Mouse (Mus musculus) left cerebral cortex, postnatal 36 days (tissue): ENCODE measurements at regions not wholly inside any gene's neighbourhood (a gene's known extent, or its start where the extent isn't known, plus 50 kb on each side); places are given as distances from the start of the nearest gene placed in this dataset.

Experiments
- DNase-seq, 2 experiments: peaks; one replicate each; pipeline ENCODE4 v3.0.0; 2021 to 2022; ENCODE audit warnings: low spot score in 2 of 2, mixed read lengths in 1 of 2
- intact Hi-C: fragments of 180-260 bp; cut with DNase I; formaldehyde crosslinking; loops from one replicate; pipeline ENCODE4 v1.15.1; 2025

DNA sequence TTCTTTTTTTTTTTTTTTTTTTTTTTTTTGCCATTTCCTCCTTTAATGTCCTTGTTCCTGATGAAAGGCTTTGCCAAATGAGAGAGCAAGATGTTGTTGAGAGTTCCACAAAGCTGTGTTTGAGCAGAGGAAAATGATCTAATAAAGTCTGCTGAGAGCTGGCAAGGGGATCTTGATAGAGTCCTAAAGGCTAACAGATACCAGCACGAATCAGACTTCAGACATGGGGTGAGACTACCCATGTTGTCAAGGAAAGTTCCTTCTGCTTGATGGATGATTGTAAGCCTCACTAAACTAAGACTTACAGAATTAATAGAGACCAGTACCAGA lies 665.2 kb upstream of the Fam92a start:
- DNase-seq, result no peak
- intact Hi-C loops, result no loop called here

DNA sequence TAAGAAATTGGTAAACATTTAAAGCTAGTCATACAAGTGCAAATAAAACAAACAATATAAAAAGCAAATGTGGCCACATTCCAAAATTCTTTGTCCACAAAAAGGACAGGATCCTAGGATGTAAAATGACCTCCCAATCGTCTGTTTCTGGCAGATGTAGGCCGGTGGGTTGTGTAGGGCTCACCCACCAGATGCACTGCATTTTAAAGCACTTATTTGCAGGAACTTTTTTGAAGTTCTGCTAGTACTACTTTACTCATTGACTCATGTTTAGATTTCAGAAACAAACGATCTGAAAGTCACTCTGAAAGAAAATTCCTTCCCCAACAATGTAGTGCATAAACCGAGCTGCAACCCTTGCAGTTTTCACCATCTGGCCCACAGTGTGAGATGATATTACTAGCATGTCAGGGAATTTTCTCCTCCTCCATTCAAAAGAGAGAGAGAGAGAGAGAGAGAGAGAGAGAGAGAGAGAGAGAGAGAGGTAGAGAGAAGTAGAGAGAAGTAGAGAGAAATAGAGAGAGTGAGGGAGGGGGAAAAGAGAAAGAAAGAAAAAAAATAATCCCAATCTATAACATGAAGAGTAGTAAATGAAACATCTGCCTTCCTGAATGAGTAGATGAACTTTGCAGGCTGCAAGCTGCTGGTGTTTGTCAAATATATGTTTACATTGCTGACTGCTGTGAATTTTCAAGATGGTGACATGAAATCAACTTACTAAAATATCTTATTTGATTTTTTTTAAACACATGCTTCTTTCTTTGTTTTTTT lies 664.7 kb upstream of the Fam92a start:
- DNase-seq, result no peak
- intact Hi-C loops, result no loop called here

DNA sequence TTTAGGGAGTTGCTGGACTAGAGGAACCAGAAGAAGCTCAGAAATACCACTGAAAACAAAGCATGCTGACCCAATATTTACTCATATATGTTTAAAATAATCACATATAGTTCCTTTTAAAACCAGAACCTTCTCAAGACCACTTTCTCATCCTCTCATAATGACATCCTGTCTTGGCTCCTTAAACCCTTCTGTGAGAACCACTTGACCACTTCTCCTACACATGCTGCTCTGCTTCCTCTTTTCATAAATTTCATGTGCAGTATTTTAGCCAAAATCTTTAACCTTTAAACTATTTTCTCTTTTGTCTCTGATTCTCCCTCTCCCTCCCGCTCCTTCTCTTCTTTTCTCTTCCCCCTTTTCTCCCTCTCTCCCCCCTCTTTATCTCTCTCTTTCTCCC lies 654.6 kb upstream of the Fam92a start:
- intact Hi-C loops, result no loop called here
- DNase-seq, result no peak

DNA sequence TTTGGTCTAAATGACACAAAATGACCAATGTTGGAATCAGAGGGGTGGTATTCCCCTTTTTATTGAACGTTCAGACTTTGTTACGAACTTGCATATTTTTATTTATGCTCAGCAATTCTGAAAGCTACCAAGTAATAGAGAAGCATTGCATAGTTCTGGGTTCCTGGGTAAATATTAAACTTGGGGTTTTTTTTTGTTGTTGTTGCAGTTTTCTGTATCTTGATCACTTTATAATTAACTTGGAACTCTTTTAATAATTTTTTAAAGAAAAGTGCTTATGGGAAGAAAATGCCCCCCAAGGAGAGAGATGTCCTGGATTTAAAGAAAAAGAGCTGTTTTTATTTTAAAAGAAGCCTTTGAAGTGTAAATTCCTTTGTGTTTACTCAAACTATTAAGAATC lies 642.4 kb upstream of the Fam92a start:
- intact Hi-C loops, result no loop called here

DNA sequence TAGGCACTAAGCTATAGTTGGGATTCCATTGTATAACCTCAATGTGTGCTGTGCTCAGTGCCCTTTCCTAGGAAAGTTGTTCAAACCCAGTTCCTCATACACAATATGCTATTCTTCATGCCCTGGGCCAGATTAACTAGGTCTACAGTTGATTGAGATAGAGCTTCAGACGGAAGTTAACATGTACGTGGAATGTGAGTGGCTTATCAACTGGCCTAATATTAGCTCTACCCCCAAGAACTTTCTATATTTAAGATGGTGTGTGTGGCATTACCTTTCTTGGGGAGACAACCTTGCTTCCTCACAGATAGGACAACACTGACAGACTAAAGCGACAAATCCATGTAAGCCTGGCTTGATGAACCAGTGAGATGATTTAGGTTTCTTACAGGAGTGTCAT lies 629.4 kb upstream of the Fam92a start:
- intact Hi-C loops, result no loop called here
- no peak for DNase-seq

More for the DNA sequence above, 642.4 kb upstream of the Fam92a start:
- no peak for DNase-seq

DNA sequence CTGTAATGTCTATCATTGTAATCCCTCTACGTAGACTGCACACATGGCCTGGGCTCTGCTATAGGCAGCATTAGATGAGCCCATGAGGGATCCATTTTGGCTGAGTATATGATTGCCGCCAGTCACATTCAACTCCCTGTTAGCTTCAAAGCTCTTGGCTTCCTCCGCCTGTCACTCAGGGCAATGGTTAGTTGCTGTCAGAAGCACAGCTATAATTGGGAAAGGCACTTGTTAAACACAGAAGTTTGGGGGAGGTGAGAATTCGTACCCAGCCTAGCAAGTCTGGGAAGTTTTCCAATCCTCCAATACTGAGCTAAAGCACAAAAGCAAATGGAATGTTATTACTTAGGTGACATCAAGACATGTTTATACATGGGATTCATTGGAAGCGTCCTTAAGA lies 627.7 kb upstream of the Fam92a start:
- intact Hi-C loops, result no loop called here
- DNase-seq, result peak; percentile 50 to 66

DNA sequence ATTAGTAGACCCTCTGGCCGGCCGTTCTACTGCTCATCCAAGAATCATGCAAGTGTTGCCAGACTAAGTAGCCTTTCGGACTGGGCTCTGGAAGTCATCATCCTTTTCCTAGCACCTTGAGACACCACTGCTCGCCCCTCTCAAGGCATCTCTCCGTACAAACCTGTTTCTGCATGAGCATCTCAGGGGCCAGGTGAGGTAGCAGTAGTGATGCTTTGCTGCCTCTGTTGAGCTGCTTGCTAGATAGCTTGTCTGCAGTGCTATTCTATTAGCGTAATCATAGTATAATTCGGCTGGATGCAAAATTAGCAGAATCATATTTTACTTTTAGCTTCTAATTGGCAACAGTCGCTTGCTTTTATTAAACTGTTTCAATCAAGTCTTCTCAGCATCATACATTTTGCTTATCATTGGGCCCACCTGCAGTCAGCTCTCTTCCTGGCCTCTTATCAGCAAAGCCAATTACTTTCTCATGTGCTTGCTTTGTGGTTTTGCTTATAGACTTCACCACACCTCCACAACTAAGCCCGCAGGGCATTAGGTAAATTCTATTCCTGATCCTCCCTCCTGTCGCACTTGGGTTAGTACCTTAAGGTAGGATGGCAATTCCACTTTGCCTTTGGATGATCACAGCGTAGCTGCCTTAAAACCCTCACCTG lies 621.1 kb upstream of the Fam92a start:
- no peak for DNase-seq
- intact Hi-C loops, result no loop called here

DNA sequence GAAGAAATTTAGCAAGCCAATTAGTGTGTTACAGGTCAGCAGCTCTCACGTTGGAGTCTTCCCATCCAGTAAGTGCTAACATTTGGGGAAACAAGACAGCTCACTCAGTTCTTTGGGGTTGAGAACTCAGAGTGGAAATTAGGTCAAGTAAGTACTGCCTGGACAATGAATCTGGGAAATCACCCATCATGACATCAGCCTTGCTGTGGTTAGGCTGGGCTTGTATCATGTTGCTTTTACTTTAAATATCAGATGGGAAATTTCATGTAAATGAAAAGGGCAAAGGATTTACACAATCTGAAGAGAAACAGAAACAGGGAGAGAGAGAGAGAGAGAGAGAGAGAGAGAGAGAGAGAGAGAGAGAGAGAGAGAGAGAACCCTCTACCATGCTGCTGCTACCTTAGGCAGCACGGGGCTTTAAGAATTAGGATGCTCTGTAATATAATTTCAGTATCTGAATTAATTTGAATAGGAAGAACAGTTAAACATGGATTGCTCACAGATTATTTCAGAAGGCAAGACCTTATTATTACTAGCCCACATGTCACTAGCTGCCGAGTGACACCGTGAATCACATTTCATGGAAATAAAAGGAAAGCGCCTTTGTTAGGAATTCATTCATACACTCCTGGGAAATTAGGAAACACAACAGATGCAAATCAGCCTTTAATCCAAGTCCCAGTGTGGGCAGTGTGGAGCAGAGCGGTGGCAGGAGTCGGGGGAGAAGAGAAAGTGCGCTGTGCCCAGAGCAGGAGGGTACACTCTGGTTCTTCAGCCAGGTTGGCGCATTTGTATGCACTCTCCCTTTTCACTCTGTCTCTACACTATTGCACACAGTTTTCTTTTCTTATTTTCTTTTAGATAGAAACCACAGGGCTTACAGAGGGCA lies 620.2 kb upstream of the Fam92a start:
- intact Hi-C loops, result no loop called here
- no peak for DNase-seq

DNA sequence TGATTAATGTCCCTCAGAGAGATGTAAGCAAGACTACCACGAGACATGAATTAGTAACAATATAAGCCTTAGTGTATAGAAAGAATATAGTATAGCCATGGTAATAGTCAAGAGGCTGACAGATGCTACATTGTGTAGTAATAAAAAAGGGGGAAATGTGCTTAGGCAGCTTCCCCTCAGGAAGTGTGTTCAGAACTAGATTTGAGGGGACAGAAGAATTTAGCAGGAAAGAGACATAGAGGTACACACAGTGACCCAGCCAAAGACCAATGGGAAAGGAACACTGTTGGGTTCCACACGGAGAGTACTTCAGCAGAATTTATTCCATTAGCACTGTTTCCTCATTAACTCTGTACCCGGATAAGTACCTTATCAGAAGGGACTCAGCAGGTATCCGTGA lies 614.0 kb upstream of the Fam92a start:
- intact Hi-C loops, result no loop called here
- no peak for DNase-seq

DNA sequence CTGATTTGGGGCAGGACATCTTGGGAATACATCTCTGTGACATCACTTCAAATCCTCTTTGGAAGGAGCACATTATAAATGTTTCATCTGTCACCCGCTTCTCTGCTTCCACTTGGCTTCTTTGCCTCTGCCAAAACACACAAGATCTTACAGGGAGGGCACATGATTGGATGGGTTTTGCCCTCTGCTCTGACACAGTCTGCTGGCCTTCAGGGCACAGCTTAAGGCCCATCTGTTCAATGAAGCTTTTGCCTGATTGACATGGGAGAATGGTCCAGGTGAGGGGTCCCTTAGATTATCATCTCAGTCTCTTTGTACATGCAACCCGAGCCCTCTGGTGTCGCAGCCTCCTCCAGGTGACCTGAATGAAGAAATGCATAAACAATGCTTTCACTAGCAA lies 612.7 kb upstream of the Fam92a start:
- intact Hi-C loops, result no loop called here
- DNase-seq, result no peak

DNA sequence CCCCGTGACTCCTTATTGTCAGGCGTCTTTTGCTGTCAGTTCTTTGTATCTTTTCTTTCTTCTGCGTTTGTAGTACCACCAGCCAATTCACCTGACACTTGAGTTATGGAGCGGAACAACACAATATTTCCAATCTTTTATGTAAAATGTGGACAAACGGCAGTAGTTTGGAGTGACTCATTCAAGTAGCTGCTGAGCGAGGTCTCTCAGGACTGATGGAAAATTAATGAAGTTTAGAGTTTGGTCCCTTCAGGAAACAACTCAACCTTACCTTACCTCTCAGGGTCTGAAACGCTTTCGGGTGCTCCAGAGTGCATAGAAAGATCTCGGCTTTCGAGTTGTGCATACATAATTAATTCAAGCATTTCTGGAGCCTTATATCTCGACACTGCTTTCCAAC lies 612.3 kb upstream of the Fam92a start:
- intact Hi-C loops, result no loop called here
- no peak for DNase-seq

DNA sequence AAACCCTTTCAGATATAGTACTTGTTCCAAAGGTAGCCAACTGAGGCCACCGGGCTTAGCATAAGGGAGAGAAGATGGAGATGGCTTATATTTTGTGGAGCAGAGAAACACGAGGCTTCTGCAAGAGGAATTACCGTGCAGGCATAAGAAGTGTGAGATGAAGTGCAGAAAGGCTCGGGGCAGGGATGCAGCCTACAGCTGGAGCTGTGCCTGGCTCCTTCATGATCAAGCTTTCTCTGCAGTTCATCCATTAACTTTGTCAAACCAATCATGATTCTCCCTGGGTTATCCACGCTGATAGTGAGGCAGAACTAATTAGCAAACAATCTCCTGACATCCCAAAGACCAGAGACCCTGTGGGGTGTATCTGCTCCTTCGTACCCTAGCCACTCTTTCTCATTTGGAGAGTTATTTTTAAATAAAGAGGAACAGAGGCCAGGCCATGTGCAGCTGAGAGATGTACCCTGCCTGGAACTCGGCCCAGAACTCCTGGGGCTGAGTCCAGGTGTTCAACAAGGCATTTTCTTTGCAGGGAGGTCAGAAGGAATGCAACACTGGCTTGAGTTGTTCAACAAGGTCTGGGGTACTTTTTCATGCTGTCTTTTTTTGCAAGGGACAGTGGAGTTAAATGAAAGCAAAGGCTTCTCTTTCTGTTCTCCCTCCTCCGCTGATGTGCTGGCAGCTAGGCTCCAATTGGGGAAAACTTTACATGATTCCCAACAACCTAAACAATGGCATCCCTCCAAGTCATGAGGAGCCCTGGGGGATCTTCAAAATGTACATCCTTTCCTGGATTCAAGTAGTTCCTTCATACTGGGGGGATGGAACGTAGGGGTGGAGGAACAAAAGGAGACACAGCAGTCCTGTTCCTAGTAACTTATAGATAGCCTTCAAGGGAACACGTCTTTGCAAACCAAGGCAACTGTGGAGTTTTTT lies 610.4 kb upstream of the Fam92a start:
- intact Hi-C loops, result no loop called here

DNA sequence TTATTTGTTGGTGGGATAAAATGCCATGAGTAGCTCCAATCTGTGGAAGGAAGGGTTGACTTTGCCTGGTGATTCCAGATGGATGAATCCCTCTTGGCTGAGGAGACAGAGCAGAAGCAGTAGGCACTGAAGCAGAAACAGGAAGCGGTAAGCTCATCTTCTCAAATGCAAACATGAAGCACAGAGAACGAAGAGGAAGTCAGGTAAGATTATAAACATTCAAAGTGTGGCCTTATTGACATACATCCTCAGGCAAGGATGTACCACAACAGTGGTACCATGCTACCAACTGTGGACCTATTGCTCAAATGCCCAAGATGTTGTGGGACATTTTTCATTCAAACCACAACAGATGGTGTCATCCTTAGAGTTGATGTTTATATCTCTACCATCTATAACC lies 608.4 kb upstream of the Fam92a start:
- no peak for DNase-seq
- intact Hi-C loops, result no loop called here

More for the DNA sequence above, 610.4 kb upstream of the Fam92a start:
- DNase-seq, result no peak

DNA sequence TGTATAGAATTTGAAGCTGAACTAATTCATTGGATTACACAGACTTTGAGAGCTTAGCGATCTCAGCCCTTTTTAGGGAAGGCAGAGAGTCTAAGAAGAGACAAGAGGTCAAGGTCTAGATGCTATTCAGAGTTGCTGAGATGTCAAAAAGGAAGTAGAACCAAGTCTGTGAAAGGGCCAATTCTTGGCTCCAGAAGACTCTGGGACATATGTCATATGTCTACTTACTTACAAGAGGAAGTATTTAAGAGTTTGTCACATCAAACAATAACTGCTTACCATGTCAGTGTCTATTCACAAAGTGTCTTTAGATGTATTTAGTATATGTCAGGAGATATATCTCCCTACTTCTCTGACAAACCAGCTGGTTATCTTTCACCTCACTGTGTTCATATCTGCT lies 607.4 kb upstream of the Fam92a start:
- DNase-seq, result no peak
- intact Hi-C loops, result no loop called here

DNA sequence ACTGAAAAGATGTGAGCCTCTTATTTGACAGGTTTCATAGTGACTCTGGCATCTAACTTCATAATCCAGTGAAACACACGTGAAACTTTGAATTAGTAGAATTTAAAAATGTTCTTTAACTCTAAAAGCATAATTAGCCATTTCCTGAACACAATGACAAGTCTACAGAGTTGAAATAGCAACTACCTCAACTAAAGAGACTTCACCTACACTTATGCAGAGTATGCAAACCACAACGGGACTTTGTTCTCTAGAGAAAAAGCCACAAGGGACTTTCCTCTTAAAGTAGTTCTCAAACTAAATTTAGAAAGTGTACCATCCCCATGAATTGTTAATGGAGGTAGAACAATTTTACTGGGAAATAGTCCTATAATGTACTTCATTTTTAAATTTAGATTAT lies 606.3 kb upstream of the Fam92a start:
- DNase-seq, result no peak
- intact Hi-C loops, result no loop called here

DNA sequence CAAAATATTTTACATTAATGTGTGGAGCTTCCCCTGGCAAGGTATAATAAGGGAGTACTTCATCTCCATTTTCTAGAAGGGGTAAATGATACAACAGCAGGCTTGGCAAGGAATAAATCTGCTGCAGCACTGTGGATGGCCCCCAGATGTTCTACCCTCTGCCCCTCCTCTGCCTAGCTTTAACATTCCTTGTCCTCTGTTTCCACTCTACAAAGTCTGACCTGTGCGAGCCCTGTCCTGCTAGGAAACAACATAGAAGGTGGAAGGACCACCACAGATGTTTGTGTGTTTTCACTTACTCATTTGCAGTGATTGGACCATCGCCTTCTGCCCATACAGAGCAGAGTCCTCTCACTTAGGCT lies 604.4 kb upstream of the Fam92a start:
- no peak for DNase-seq
- intact Hi-C loops, result no loop called here

DNA sequence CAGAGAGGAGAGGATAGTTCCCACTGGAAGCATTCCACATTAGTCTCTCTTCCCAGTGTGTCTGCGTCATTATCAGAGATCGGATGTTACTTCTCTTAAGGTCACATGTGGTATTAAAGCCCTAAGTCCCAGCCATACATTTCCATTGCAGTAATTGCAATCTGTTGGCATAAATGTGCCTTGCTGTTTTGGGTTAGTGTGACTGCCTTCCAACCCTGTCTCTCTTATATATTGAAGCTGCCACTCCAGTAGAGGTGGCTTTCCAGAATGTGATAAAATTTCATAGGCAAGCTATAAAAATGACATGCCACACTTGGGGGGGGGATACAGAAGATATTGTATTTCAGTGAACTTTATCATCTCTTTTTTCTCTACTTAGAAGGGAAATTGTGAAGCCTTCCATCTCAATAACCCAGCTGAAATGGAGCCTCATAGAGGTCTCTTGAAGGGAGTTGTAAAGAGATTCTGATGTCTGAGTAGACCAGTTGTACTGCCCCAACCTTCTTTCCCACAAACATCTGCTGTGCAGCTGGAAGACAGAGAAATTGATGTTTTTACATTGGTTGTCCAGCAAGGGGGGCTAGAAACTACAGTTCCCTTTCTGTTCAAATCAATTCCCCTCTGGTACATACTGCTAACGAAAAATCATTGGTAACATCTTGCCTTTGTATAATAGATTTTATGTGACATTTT lies 603.9 kb upstream of the Fam92a start:
- intact Hi-C loops, result no loop called here

DNA sequence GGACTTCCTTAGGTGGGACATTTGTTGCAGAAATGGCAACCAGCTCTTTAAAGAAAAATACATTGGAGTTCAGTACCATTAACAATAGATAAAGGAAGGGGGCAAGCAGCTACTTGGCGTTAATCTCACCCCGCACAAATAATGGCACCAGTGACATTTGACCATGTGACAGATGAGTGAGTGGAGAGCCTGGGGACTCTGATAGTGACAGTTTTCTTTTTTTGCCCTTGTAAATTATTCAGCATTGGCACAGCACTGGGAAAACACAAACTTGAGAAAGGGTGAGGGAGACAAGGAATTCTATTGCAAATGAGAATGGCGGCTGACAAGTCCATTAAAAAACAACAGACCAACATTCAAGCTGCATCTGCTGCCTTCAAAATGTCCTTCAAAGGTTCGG lies 603.3 kb upstream of the Fam92a start:
- intact Hi-C loops, result no loop called here
- no peak for DNase-seq

More for the DNA sequence above, 603.9 kb upstream of the Fam92a start:
- no peak for DNase-seq

DNA sequence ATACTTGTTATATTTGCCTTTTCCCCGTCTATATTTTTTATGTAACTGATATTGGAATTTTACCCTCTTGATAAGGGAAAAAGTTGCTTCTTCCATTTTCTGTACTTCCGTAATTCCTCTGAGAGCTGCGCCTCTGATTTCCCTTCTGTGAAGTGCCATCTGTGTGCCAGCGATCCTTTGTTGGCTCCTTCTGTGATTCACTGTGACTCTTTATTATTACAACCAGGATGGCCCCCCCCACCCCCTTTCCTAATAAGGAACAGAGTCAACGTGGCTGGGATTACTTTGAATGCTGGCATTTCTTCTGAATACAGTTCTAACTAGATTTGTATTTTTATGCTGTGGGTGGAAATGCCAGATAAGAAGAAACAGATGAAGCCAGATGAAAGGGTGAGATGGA lies 602.9 kb upstream of the Fam92a start:
- intact Hi-C loops, result no loop called here
- DNase-seq, result no peak
